Comparison of ENCODE assay signal across 7 mouse cellular contexts in genomic region chr7:3412036-3412435, GRCm38 (mm10). TPM values are rescaled to one million over a fixed set of nuclear protein-coding genes. Genes with fewer than 3 reads are reported as not detected.
DNase-seq lines count a peak whose midpoint lies in the region; ATAC-seq lines count a peak whose summit lies in the region.

No protein-coding gene starts in this region.

- peak overlapping the region; percentile 71 for H3K4me2 ChIP-seq in lung, embryonic 15.5 days
- H3K4me2 ChIP-seq in midbrain, embryonic 16.5 days (ENCODE audit: low read length), result peak overlapping the region; percentile 83

- H3K36me3 ChIP-seq in lung, embryonic 15.5 days, result no peaks in the 10 kb centered on the region
- no peaks in the 10 kb centered on the region for H3K36me3 ChIP-seq in midbrain, embryonic 16.5 days (ENCODE audit: control insufficient read depth, insufficient read depth, low read length)

- H3K27me3 ChIP-seq in lung, embryonic 15.5 days, result peaks cover 79% of the 10 kb centered on the region
- H3K27me3 ChIP-seq in midbrain, embryonic 16.5 days (ENCODE audit: control insufficient read depth, insufficient read depth, low read depth, low read length), result peaks cover 20% of the 10 kb centered on the region

- no peak overlapping the region for H3K9ac ChIP-seq in lung, embryonic 15.5 days
- peak overlapping the region; percentile 58 for H3K9ac ChIP-seq in midbrain, embryonic 16.5 days (ENCODE audit: low read depth, low read length)

- no peak for DNase-seq in lung, postnatal 14 days
- peak; percentile 32 for DNase-seq in T-cell, adult 2 months (ENCODE audit: low spot score)
- DNase-seq in embryo, embryonic 9.5 days (ENCODE audit: extremely low spot score), result peak; percentile 61
- peak; percentile 30 for DNase-seq in induced T-regulatory cell, adult 2 months (ENCODE audit: low read depth)

- no peak for ATAC-seq in lung, embryonic 15.5 days (ENCODE audit: borderline replicate concordance, extremely low read depth, low FRiP score, low TSS enrichment)
- ATAC-seq in midbrain, embryonic 16.5 days, result no peak
- ATAC-seq in granulocyte monocyte progenitor cell, adult 5-6 weeks (replicated peaks; ENCODE audit: poor library complexity, severe bottlenecking), result no peak

- peaks cover 14% of the 10 kb centered on the region for H3K4me1 ChIP-seq in lung, embryonic 15.5 days
- peaks cover 20% of the 10 kb centered on the region for H3K4me1 ChIP-seq in midbrain, embryonic 16.5 days (ENCODE audit: control insufficient read depth, insufficient read depth, low read length)

- H3K27ac ChIP-seq in lung, embryonic 15.5 days, result no peak overlapping the region
- no peak overlapping the region for H3K27ac ChIP-seq in midbrain, embryonic 16.5 days (ENCODE audit: low read length)

- H3K9me3 ChIP-seq in lung, embryonic 15.5 days, result no peaks in the 10 kb centered on the region
- no peaks in the 10 kb centered on the region for H3K9me3 ChIP-seq in midbrain, embryonic 16.5 days (replicated peaks; ENCODE audit: control insufficient read depth, low read length, poor library complexity, severe bottlenecking)

- WGBS in lung, embryonic 15.5 days, result under 1% methylated on average over 20 of the region's 20 CpGs
- 2% methylated on average over 20 of the region's 20 CpGs for WGBS in midbrain, embryonic 16.5 days

- peak overlapping the region; percentile 39 for H3K4me3 ChIP-seq in lung, embryonic 15.5 days
- peak overlapping the region; percentile 34 for H3K4me3 ChIP-seq in midbrain, embryonic 16.5 days (ENCODE audit: low read depth, low read length)

RNA-seq across cellular contexts. Expression of gene Cacng6, which starts 12.0 kb away (rescaled TPM):
- 0.30 TPM in 1 of 2 replicates, not detected in the other for polyA plus RNA-seq in lung, embryonic 15.5 days (2015; fragmentation: Nextera tagmentation; extraction: Ambion mirVana)
- polyA plus RNA-seq in midbrain, embryonic 16.5 days (2015; fragmentation: Nextera tagmentation; extraction: Ambion mirVana), result 0.10 TPM in 1 of 2 replicates, not detected in the other
- not detected in 2 replicates for total RNA-seq in granulocyte monocyte progenitor cell, adult 5-6 weeks (2014; fragmentation: Nextera tagmentation)
- total RNA-seq in granulocyte monocyte progenitor cell, adult 5-6 weeks (2017), result not detected in 2 replicates

RNA-seq across cellular contexts. Expression of gene Cacng8, which starts 21.6 kb away (rescaled TPM):
- polyA plus RNA-seq in lung, embryonic 15.5 days (2015; fragmentation: Nextera tagmentation; extraction: Ambion mirVana), result 2.2 and 2.4 TPM in 2 replicates
- 13.3 and 17.3 TPM in 2 replicates for polyA plus RNA-seq in midbrain, embryonic 16.5 days (2015; fragmentation: Nextera tagmentation; extraction: Ambion mirVana)
- 1.9 TPM in 1 of 2 replicates, not detected in the other for total RNA-seq in granulocyte monocyte progenitor cell, adult 5-6 weeks (2014; fragmentation: Nextera tagmentation)
- not detected in 2 replicates for total RNA-seq in granulocyte monocyte progenitor cell, adult 5-6 weeks (2017)
